Mouse (Mus musculus) liver, embryonic 16.5 days (tissue): ENCODE results near the gene Mrpl2. TPM values are rescaled to one million over a fixed set of nuclear protein-coding genes. Genes with fewer than 3 reads are reported as not detected.

Experiments
- ATAC-seq: fragments of 200-750 bp; cut with Nextera tagmentation; 2 replicates; pipeline ENCODE4 v1.8.0; 2017; ENCODE audit warnings: low read depth, mild to moderate bottlenecking, moderate number of reproducible peaks, moderate library complexity
- H3K27ac ChIP-seq: fragments of 300-500 bp; sonication (generic); 2 replicates; pipeline ENCODE4 v1.5.1; 2014; ENCODE audit warnings: mild to moderate bottlenecking, low read length
- H3K27me3 ChIP-seq: fragments of 300-500 bp; sonication (generic); 2 replicates; pipeline ENCODE4 v1.6.1; 2014; ENCODE audit warnings: low read depth, low read length, mixed read lengths; ENCODE audit not compliant: control insufficient read depth, insufficient read depth
- H3K36me3 ChIP-seq: fragments of 300-500 bp; sonication (generic); 2 replicates; pipeline ENCODE4 v1.6.1; 2014; ENCODE audit warnings: mild to moderate bottlenecking; ENCODE audit not compliant: control insufficient read depth, insufficient read depth
- H3K4me1 ChIP-seq: fragments of 300-500 bp; sonication (generic); 2 replicates; pipeline ENCODE4 v1.6.1; 2014; ENCODE audit warnings: low read depth, low read length, mixed read lengths; ENCODE audit not compliant: control insufficient read depth
- H3K4me2 ChIP-seq: fragments of 300-500 bp; sonication (generic); 2 replicates; pipeline ENCODE4 v1.6.1; 2014; ENCODE audit warnings: low read depth, low read length, mixed read lengths
- H3K4me3 ChIP-seq: fragments of 300-500 bp; sonication (generic); 2 replicates; pipeline ENCODE4 v1.5.1; 2014; ENCODE audit warnings: low read depth, mild to moderate bottlenecking, low read length
- H3K9ac ChIP-seq: fragments of 300-500 bp; sonication (generic); 2 replicates; pipeline ENCODE4 v1.6.1; 2014; ENCODE audit warnings: low read depth, low read length
- H3K9me3 ChIP-seq: fragments of 300-500 bp; sonication (generic); replicated peaks from 2 replicates; pipeline ENCODE4 v1.6.1; 2016; ENCODE audit warnings: low read length; ENCODE audit not compliant: control insufficient read depth
- WGBS: fragments of 180-500 bp; shearing (Covaris S2); extraction: QIAGEN DNeasy Blood & Tissue Kit; methylation state at CpG from one replicate; pipeline ENCODE4 v1.1.7; 2014; ENCODE audit not compliant: insufficient replicate concordance; 5-methylcytosine and 5-hydroxymethylcytosine counted together
- polyA plus RNA-seq: library from polyadenylated mRNA; unstranded; fragments of >200 nt; fragmentation: Nextera tagmentation; extraction: Ambion mirVana; gene quantifications from 2 replicates; pipeline ENCODE4 v1.2.1, GENCODE M21; 2015

The Mrpl2 gene
- polyA plus RNA-seq, 1 experiment from 2014 or later, result 58.1 TPM

GRCm38 (mm10) chr17:46690665-46691064 is 44.6 kb downstream of the Mrpl2 start:
- 0 out of 2 replicates have a peak overlapping the region, but pooled peaks have one; percentile 11 for H3K27ac ChIP-seq
- peaks cover 8% of the 10 kb centered on the region for H3K4me1 ChIP-seq
- no peak overlapping the region for H3K9ac ChIP-seq
- H3K4me3 ChIP-seq, result no peak overlapping the region
- H3K4me2 ChIP-seq, result no peak overlapping the region; the same call in 1 of the 2 replicates
- peak; percentile 61 for ATAC-seq
- H3K36me3 ChIP-seq, result peaks cover 13% of the 10 kb centered on the region
- H3K9me3 ChIP-seq, result no peaks in the 10 kb centered on the region
- 30% methylated on average over 12 of the region's 12 CpGs for WGBS
- no peaks in the 10 kb centered on the region for H3K27me3 ChIP-seq

- Histone ChIP-seq H3K27me3 (no peaks in the 10 kb centered on the region), H3K27ac (no peak overlapping the region), H3K4me2 (no peak overlapping the region), H3K36me3 (peaks cover 9% of the 10 kb centered on the region), H3K9me3 (no peaks in the 10 kb centered on the region), H3K4me3 (no peak overlapping the region), H3K4me1 (peaks cover 8% of the 10 kb centered on the region), H3K9ac (no peak overlapping the region)
- no peak for ATAC-seq
- 75% methylated on average over 2 of the region's 2 CpGs for WGBS
These were observed 45.4 kb downstream of the Mrpl2 start for GRCm38 (mm10) chr17:46691390-46691789.

GRCm38 (mm10) chr17:46694517-46695063 is 48.6 kb downstream of the Mrpl2 start:
- 91% methylated on average over 1 of the region's 1 CpGs for WGBS
- H3K4me3 ChIP-seq, result no peak overlapping the region
- ATAC-seq, result no peak
- no peak overlapping the region for H3K9ac ChIP-seq
- no peak overlapping the region for H3K4me2 ChIP-seq
- H3K36me3 ChIP-seq, result peaks cover 1% of the 10 kb centered on the region; the same call in 1 of the 2 replicates
- H3K27me3 ChIP-seq, result no peaks in the 10 kb centered on the region
- no peak overlapping the region for H3K27ac ChIP-seq
- no peaks in the 10 kb centered on the region for H3K9me3 ChIP-seq
- H3K4me1 ChIP-seq, result peaks cover 13% of the 10 kb centered on the region

DNA sequence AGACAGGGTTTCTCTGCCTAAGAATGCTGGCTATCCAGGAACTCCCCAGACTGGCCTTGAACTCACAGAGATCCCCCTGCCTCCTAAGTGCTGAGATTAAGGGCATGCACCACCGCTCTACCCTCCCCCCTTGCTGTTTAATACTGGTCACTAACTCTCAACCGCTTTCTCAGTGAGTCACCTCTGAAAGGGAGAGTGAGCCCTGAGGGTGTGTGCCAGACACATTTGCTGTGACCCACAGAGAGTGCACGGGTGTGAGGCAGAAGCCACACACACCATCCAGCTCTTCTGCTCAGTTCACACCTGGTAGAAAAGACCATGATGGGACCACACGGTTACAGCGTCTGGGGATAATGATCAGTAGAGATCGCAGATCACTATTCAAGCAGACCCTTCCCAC is 52.5 kb downstream of the Mrpl2 start:
- Histone ChIP-seq H3K4me1 (peaks cover 21% of the 10 kb centered on the region), H3K27me3 (no peaks in the 10 kb centered on the region), H3K9me3 (no peaks in the 10 kb centered on the region), H3K4me3 (no peak overlapping the region), H3K27ac (no peak overlapping the region), H3K9ac (no peak overlapping the region), H3K36me3 (peaks cover 3% of the 10 kb centered on the region; the same call in 1 of the 2 replicates), H3K4me2 (no peak overlapping the region)
- no peak for ATAC-seq
- 77% methylated on average over 6 of the region's 6 CpGs for WGBS

DNA sequence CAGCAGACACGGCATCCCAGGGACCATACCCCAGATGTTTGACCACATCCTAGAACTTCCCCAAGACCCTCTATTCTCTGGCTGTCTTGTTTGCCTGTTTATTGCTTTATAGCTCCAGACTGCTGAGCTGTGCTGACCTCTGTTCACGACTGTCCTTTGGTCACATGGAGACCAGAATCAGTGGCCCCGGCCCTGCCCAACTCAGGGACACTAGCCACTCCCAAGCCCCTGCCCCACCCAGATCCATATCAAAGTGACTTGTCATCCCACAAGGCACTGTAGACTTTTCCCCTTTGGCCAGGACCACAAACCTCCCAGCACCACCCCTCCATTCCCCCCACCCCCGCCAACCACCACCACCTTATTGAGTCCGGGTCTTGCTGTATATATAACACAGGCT is 53.2 kb downstream of the Mrpl2 start:
- ATAC-seq, result no peak
- Histone ChIP-seq H3K4me3 (no peak overlapping the region), H3K27ac (no peak overlapping the region), H3K36me3 (peaks cover 3% of the 10 kb centered on the region; the same call in 1 of the 2 replicates), H3K4me2 (no peak overlapping the region), H3K9me3 (no peaks in the 10 kb centered on the region), H3K27me3 (no peaks in the 10 kb centered on the region), H3K4me1 (peaks cover 28% of the 10 kb centered on the region), H3K9ac (no peak overlapping the region)
- 71% methylated on average over 5 of the region's 5 CpGs for WGBS

Other genes starting within 250 kb of the Mrpl2 start
- gene Crip3, start 217.3 kb upstream of the Mrpl2 start, polyA plus RNA-seq, result not detected in 2 replicates
- 0.06 TPM in 1 of 2 replicates, not detected in the other for gene Slc22a7, start 207.8 kb upstream of the Mrpl2 start, polyA plus RNA-seq
- not detected in 2 replicates for gene Ttbk1, start 158.6 kb upstream of the Mrpl2 start, polyA plus RNA-seq
- gene Dnph1, start 149.5 kb upstream of the Mrpl2 start, polyA plus RNA-seq, result 12.7 and 15.6 TPM in 2 replicates
- gene Cul9, start 99.8 kb upstream of the Mrpl2 start, polyA plus RNA-seq, result 0.60 and 0.76 TPM in 2 replicates
- gene Srf, start 90.1 kb upstream of the Mrpl2 start, polyA plus RNA-seq, result 1.8 and 2.0 TPM in 2 replicates
- 8.4 and 9.4 TPM in 2 replicates for gene Ptk7, start 16.7 kb upstream of the Mrpl2 start, polyA plus RNA-seq
- 10.0 and 12.2 TPM in 2 replicates for gene Klc4, start 207 bp upstream of the Mrpl2 start, polyA plus RNA-seq
- 10.7 and 11.6 TPM in 2 replicates for gene Cul7, start 4.1 kb downstream of the Mrpl2 start, polyA plus RNA-seq
- 17.4 and 18.9 TPM in 2 replicates for gene Rrp36, start 28.1 kb downstream of the Mrpl2 start, polyA plus RNA-seq
- gene Mea1, start 32.6 kb downstream of the Mrpl2 start, polyA plus RNA-seq, result 50.1 and 50.6 TPM in 2 replicates
- gene Klhdc3, start 34.7 kb downstream of the Mrpl2 start, polyA plus RNA-seq, result 51.6 and 52.0 TPM in 2 replicates
- 25.5 and 28.7 TPM in 2 replicates for gene Ppp2r5d, start 58.9 kb downstream of the Mrpl2 start, polyA plus RNA-seq
- gene Pex6, start 65.2 kb downstream of the Mrpl2 start, polyA plus RNA-seq, result 8.1 and 10.4 TPM in 2 replicates
- 112 and 152 TPM in 2 replicates for gene Gnmt, start 82.9 kb downstream of the Mrpl2 start, polyA plus RNA-seq
- 24.7 TPM in 2 replicates for gene Cnpy3, start 106.0 kb downstream of the Mrpl2 start, polyA plus RNA-seq
- gene Ptcra, start 117.5 kb downstream of the Mrpl2 start, polyA plus RNA-seq, result 0.13 and 0.16 TPM in 2 replicates
- gene 2310039H08Rik, start 126.4 kb downstream of the Mrpl2 start, polyA plus RNA-seq, result 56.1 and 56.6 TPM in 2 replicates
- 68.9 and 72.2 TPM in 2 replicates for gene Rpl7l1, start 136.4 kb downstream of the Mrpl2 start, polyA plus RNA-seq
- gene Bicral, start 212.3 kb downstream of the Mrpl2 start, polyA plus RNA-seq, result 2.4 and 2.5 TPM in 2 replicates
- gene Tbcc, start 244.5 kb downstream of the Mrpl2 start, polyA plus RNA-seq, result 15.5 and 16.3 TPM in 2 replicates